Mouse (Mus musculus): Measurements from ENCODE around the gene Olfm2. TPM values are rescaled to one million over a fixed set of nuclear protein-coding genes. Genes with fewer than 3 reads are reported as not detected.

The Olfm2 gene
- total and polyA plus RNA-seq, 3 experiments = not detected

- ATAC-seq (ENCODE audit: extremely low read depth, insufficient number of reproducible peaks, low FRiP score, poor library complexity, severe bottlenecking) (no peak), DNase-seq (ENCODE audit: low spot score) (no peak)
- TF ChIP-seq TAL1 (conservative IDR thresholded peaks at IDR 0.05; ENCODE audit: low read depth, low read length) (no peak), POLR2AphosphoS5 (IDR thresholded peaks at IDR 0.05; ENCODE audit: insufficient replicate concordance, low read depth, low read length) (no peak), CTCF (IDR thresholded peaks at IDR 0.05; ENCODE audit: low read depth, low read length) (no peak), GATA1 (IDR thresholded peaks at IDR 0.05; ENCODE audit: borderline replicate concordance, low read length) (no peak), GATA2 (IDR thresholded peaks at IDR 0.05; ENCODE audit: borderline replicate concordance, low read depth, low read length) (no peak)
- Histone ChIP-seq H3K4me1 (ENCODE audit: insufficient read depth, low read depth, low read length) (no peaks in the 10 kb centered on the region; the same call in 1 of the 2 replicates), H3K4me3 (ENCODE audit: low read depth, low read length) (no peak overlapping the region), H3K27me3 (ENCODE audit: insufficient read depth, low read length) (peaks cover 4% of the 10 kb centered on the region; the same call in 1 of the 2 replicates), H3K9me3 (replicated peaks) (no peaks in the 10 kb centered on the region; the same call in 1 of the 2 replicates), H3K36me3 (replicated peaks) (no peaks in the 10 kb centered on the region)
These were observed 35.7 kb downstream of the Olfm2 start for GRCm38 (mm10) chr9:20710471-20710870.

- TF ChIP-seq TAL1 (conservative IDR thresholded peaks at IDR 0.05; ENCODE audit: low read depth, low read length) = no peak
- TF ChIP-seq POLR2AphosphoS5 (IDR thresholded peaks at IDR 0.05; ENCODE audit: insufficient replicate concordance, low read depth, low read length) = no peak
- TF ChIP-seq CTCF (IDR thresholded peaks at IDR 0.05; ENCODE audit: low read depth, low read length) = no peak
- no peak for TF ChIP-seq GATA2 (IDR thresholded peaks at IDR 0.05; ENCODE audit: borderline replicate concordance, low read depth, low read length)
- TF ChIP-seq GATA1 (IDR thresholded peaks at IDR 0.05; ENCODE audit: borderline replicate concordance, low read length) = no peak
- Histone ChIP-seq H3K36me3 (replicated peaks) (no peaks in the 10 kb centered on the region), H3K4me1 (ENCODE audit: insufficient read depth, low read depth, low read length) (no peaks in the 10 kb centered on the region; the same call in 1 of the 2 replicates), H3K9me3 (replicated peaks) (no peaks in the 10 kb centered on the region), H3K27me3 (ENCODE audit: insufficient read depth, low read length) (no peaks in the 10 kb centered on the region; the same call in 1 of the 2 replicates), H3K4me3 (ENCODE audit: low read depth, low read length) (no peak overlapping the region)
- DNase-seq (ENCODE audit: low spot score) (no peak), ATAC-seq (ENCODE audit: extremely low read depth, insufficient number of reproducible peaks, low FRiP score, poor library complexity, severe bottlenecking) (no peak)
These were observed 40.2 kb downstream of the Olfm2 start for GRCm38 (mm10) chr9:20705981-20706380.

DNA sequence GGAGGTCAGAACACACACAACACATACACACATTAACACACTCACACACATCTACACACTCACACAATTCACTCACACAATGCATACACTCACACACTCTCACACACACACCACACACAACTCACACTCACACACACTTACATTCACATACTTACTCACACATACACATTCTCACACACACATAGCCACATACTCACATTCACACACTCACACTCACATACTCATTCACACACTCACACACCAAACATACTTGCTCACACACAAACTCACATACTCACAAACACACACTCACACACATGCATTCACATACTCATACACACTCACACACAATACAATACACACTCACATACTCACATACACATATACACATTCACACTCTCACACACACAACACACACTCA lies 40.7 kb downstream of the Olfm2 start:
- Histone ChIP-seq H3K36me3 (replicated peaks) (no peaks in the 10 kb centered on the region), H3K27me3 (ENCODE audit: insufficient read depth, low read length) (no peaks in the 10 kb centered on the region; the same call in 1 of the 2 replicates), H3K4me1 (ENCODE audit: insufficient read depth, low read depth, low read length) (no peaks in the 10 kb centered on the region; the same call in 1 of the 2 replicates), H3K9me3 (replicated peaks) (no peaks in the 10 kb centered on the region), H3K4me3 (ENCODE audit: low read depth, low read length) (no peak overlapping the region)
- ATAC-seq (ENCODE audit: extremely low read depth, insufficient number of reproducible peaks, low FRiP score, poor library complexity, severe bottlenecking) = no peak
- no peak for DNase-seq (ENCODE audit: low spot score)
- TF ChIP-seq POLR2AphosphoS5 (IDR thresholded peaks at IDR 0.05; ENCODE audit: insufficient replicate concordance, low read depth, low read length) (no peak), CTCF (IDR thresholded peaks at IDR 0.05; ENCODE audit: low read depth, low read length) (no peak; the same call in 1 of the 2 replicates), GATA1 (IDR thresholded peaks at IDR 0.05; ENCODE audit: borderline replicate concordance, low read length) (no peak), TAL1 (conservative IDR thresholded peaks at IDR 0.05; ENCODE audit: low read depth, low read length) (no peak)

GRCm38 (mm10) chr9:20703832-20704380 lies 42.2 kb downstream of the Olfm2 start:
- no peak for ATAC-seq (ENCODE audit: extremely low read depth, insufficient number of reproducible peaks, low FRiP score, poor library complexity, severe bottlenecking)
- no peaks in the 10 kb centered on the region; the same call in 1 of the 2 replicates for H3K4me1 ChIP-seq (ENCODE audit: insufficient read depth, low read depth, low read length)
- no peak for DNase-seq (ENCODE audit: low spot score)
- peaks cover 2% of the 10 kb centered on the region; the same call in 1 of the 2 replicates for H3K27me3 ChIP-seq (ENCODE audit: insufficient read depth, low read length)
- no peaks in the 10 kb centered on the region for H3K9me3 ChIP-seq (replicated peaks)
- TF ChIP-seq POLR2AphosphoS5 (IDR thresholded peaks at IDR 0.05; ENCODE audit: insufficient replicate concordance, low read depth, low read length) (no peak), CTCF (IDR thresholded peaks at IDR 0.05; ENCODE audit: low read depth, low read length) (no peak), TAL1 (conservative IDR thresholded peaks at IDR 0.05; ENCODE audit: low read depth, low read length) (no peak), GATA2 (IDR thresholded peaks at IDR 0.05; ENCODE audit: borderline replicate concordance, low read depth, low read length) (no peak), GATA1 (IDR thresholded peaks at IDR 0.05; ENCODE audit: borderline replicate concordance, low read length) (no peak)
- H3K36me3 ChIP-seq (replicated peaks) = no peaks in the 10 kb centered on the region
- H3K4me3 ChIP-seq (ENCODE audit: low read depth, low read length) = no peak overlapping the region

DNA sequence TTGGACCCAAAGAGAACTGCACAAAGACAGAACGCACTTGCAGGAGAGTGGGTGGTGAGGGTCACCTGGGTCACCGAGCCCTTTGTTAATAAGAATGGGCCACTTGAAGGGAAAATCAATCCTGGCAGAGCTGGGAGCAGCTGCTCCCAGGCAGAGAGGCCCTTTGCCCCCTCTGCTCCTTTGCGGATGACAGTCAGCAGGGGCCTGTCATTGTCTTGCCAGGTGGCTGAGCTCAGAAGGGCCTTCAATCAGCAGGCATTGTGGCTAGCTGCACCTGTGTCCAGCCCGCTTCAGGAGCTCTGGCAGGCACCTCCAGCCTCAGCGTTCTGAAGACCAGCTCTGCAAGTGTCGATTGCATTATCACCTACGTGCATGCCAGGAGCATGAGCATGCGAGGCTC lies 48.7 kb downstream of the Olfm2 start:
- Histone ChIP-seq H3K4me1 (ENCODE audit: insufficient read depth, low read depth, low read length) (no peaks in the 10 kb centered on the region; the same call in 1 of the 2 replicates), H3K27me3 (ENCODE audit: insufficient read depth, low read length) (peaks cover 26% of the 10 kb centered on the region), H3K9me3 (replicated peaks) (no peaks in the 10 kb centered on the region), H3K36me3 (replicated peaks) (no peaks in the 10 kb centered on the region), H3K4me3 (ENCODE audit: low read depth, low read length) (no peak overlapping the region)
- no peak for ATAC-seq (ENCODE audit: extremely low read depth, insufficient number of reproducible peaks, low FRiP score, poor library complexity, severe bottlenecking)
- TF ChIP-seq CTCF (IDR thresholded peaks at IDR 0.05; ENCODE audit: low read depth, low read length) (no peak), GATA1 (IDR thresholded peaks at IDR 0.05; ENCODE audit: borderline replicate concordance, low read length) (no peak), TAL1 (conservative IDR thresholded peaks at IDR 0.05; ENCODE audit: low read depth, low read length) (no peak), POLR2AphosphoS5 (IDR thresholded peaks at IDR 0.05; ENCODE audit: insufficient replicate concordance, low read depth, low read length) (no peak), GATA2 (IDR thresholded peaks at IDR 0.05; ENCODE audit: borderline replicate concordance, low read depth, low read length) (no peak)
- DNase-seq (ENCODE audit: low spot score) = no peak

GRCm38 (mm10) chr9:20696107-20696712 lies 49.9 kb downstream of the Olfm2 start:
- Histone ChIP-seq H3K9me3 (replicated peaks) (no peaks in the 10 kb centered on the region), H3K27me3 (ENCODE audit: insufficient read depth, low read length) (peaks cover 28% of the 10 kb centered on the region), H3K4me3 (ENCODE audit: low read depth, low read length) (no peak overlapping the region), H3K36me3 (replicated peaks) (no peaks in the 10 kb centered on the region), H3K4me1 (ENCODE audit: insufficient read depth, low read depth, low read length) (no peaks in the 10 kb centered on the region; the same call in 1 of the 2 replicates)
- ATAC-seq (ENCODE audit: extremely low read depth, insufficient number of reproducible peaks, low FRiP score, poor library complexity, severe bottlenecking) (no peak), DNase-seq (ENCODE audit: low spot score) (no peak)
- no peak for TF ChIP-seq TAL1 (conservative IDR thresholded peaks at IDR 0.05; ENCODE audit: low read depth, low read length)
- TF ChIP-seq GATA2 (IDR thresholded peaks at IDR 0.05; ENCODE audit: borderline replicate concordance, low read depth, low read length) = no peak
- no peak for TF ChIP-seq CTCF (IDR thresholded peaks at IDR 0.05; ENCODE audit: low read depth, low read length)
- TF ChIP-seq POLR2AphosphoS5 (IDR thresholded peaks at IDR 0.05; ENCODE audit: insufficient replicate concordance, low read depth, low read length) = no peak
- TF ChIP-seq GATA1 (IDR thresholded peaks at IDR 0.05; ENCODE audit: borderline replicate concordance, low read length) = no peak

Measured in G1E (cell line).